Mouse (Mus musculus) monocyte, adult 5-6 weeks (primary cell): ENCODE data around the gene Pgp. TPM values are rescaled to one million over a fixed set of nuclear protein-coding genes. Genes with fewer than 3 reads are reported as not detected.

Experiments used
- ATAC-seq: fragments of 153-309, 156-312 bp; replicated peaks from 2 replicates; pipeline ENCODE4 v1.8.0; 2017; ENCODE audit warnings: mild to moderate bottlenecking; ENCODE audit not compliant: low TSS enrichment, insufficient number of reproducible peaks, severe bottlenecking, poor library complexity, low FRiP score
- total RNA-seq: library from RNA; stranded (forward); fragments of 200-1000, 200-491, 200-594 nt; gene quantifications from 3 replicates; pipeline ENCODE4 v1.2.3, GENCODE M21; 2017

Pgp gene
- total RNA-seq, 1 experiment from 2014 or later = 9.1 TPM

DNA sequence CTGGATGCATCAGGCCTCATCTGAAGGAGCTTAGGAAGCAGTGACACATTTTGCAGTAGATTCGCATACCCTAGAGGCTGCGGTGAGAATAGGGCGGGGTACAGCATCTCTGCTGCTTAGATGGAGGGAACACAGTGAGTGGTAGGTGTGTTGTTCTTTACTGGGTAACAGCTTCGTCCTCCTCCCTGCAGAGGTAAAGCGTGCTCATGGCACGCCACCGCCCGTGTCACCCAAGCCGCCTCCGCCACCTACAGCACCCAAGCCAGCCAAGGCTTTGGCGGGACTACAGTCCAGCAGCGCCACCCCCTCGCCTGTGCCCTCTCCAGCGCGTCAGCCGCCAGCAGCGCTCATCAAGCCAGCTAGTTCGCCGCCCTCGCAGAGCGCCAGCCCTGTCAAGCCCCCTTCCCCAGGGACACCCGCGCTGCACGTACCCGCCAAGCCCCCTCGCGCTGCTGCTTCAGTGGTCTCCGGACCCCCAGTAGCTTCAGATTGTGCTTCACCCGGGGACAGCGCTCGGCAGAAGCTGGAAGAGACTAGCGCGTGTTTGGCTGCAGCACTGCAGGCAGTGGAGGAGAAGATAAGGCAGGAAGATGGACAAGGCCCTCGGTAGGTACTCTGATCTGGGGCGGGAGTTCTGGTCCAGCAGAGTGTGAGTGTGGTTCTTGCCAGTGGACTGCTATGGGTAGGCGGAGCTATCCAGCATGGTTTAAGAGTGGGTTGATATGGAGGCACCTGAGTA is 36.3 kb downstream of the Pgp start:
- no peak for ATAC-seq

DNA sequence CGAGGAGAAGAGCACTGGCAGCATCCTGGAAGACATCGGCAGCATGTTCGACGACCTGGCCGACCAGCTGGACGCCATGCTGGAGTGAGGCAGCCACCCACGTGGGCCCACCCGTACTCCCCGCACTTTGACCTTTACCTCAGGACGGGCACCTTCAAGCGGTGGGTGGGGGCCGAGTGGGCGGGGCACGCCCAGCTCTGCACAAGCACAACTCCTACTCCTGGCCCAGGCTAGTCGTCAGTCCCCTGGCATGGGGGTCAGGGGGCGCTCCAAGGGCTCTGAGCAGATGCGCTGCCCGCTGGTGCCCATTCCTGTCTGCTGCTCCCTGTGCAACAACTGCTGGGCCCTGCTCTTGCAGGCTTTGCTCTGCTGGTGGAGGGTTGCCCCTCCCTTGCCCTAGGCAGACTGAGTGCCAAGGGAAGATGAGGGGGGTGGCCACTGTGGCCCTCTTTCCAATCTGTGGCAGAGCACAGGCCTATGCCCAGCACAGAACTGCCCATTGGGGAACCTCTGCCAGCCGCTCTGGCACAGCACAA is 37.0 kb downstream of the Pgp start:
- no peak for ATAC-seq

DNA sequence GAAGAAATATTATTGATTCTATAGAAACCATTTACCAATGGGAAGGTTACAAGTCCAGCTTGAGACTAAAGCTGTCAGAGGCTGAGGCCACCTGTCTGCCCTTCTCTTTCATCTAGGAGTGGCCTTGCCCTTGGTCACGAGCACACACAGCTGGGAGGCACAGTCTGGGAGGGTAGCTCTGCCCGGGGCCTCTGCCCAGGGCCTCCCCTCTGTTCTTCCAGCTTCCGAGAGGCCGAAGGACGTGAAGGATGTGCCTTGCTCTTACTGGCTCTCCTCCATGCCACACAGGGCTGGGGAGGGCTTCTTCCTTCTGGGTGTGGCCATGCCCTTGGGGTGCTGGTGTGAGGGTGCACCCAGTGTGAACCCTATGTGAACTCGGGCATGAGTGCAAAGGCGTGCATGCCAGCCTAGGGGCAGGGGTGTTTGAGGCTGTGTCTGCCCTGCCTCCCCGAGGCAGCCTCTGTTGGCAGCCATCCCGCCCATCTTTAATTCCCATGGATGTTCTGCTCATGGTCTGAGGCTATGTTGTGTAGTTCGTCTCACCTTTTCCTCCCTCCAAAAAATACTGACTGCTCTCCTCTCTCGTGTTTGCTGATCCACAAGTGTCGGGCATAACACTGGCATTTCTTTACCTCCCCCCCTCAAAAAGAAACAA is 37.7 kb downstream of the Pgp start:
- ATAC-seq = no peak

DNA sequence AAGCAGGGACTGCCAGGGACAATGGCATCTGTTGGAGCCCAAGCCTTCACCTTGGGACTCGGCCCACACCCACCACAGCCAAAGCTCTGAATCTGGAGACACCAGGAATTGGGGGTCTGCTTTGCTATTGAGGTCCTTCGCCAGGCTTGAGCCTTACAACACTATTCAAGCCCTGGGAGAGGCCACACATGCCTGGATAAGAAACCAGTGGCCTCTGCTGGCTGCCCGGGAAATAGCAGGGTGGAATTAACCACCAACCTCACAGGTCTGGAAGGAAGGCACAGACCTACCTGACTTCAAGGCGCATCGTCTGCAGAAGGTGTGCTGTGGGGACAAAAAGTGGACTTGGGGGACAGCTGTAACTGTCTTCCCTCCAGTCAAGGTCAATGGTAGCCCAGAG is 43.4 kb downstream of the Pgp start:
- no peak for ATAC-seq

DNA sequence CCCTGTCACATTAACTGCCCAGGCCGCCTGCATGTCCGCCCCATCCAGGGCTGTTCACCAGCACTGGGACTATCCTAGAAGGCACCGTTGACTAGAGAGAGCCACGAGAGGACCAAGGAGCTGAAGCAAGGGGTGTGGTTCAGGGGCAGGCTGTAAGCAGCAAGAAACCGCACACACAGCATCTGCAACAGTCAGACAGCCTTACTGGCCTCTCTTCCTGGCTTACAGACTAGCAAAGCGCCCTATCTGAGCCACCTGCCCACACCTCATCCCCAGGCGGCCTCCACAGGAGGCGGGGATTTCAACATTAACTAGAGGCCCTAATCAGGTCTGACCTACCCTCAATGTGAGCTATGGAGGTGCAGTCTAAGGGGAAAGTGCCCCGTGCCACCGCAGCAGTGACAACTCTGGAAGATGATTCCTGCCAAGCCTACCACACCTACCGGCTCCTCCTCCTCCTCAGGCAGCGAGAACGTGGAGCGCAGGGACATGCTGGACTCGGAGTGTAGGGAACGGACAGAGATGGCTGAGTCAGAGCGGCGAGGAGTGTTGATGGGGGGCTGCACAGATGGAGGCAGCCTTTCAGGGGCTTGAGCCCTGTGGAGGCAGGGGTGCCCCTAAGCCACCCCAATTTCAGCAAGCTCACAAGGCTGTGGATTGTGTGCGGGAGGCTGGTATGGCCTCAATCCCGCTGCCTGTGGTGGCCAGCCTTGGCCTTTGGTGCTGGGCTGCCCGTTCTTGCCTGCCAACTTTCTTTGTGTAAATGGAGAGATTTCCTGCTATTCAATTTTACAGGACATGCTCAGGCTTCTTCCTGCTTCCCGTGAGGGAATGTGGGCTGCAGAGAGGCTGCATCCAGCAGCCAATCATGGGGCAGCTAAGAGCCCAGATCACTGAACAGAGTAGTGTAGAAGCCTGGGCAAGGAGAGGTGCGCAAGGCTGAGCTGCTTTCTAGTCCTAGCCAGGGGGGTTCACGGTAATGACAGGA is 44.4 kb downstream of the Pgp start:
- ATAC-seq = no peak

DNA sequence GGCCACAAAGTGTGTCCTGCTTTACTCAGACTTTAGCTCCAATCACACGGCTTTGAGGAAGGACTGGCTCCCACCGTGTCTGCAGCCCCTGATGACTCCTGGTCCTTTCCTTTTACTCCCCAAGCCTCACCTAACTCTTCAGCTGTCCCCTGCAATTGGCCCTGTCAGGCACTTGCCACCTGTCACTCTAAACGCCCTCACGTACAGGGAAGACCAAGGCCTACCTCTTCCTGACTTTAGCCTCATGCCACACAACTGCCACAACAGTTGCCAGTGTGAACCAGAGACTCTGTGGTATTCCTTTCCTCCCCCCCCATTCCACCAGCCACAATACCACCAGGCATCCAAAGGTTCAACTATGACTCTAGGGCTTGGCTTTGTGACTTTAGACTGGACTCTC is 50.3 kb downstream of the Pgp start:
- ATAC-seq = no peak; the same call in 1 of the 2 replicates

Other genes starting within 250 kb of the Pgp start
- 2.9 to 6.6 TPM (median 3.1 TPM) in 3 replicates for gene Tedc2, start 249.5 kb upstream of the Pgp start, total RNA-seq
- 1.6 to 4.6 TPM (median 2.0 TPM) in 3 replicates for gene Ccnf, start 218.9 kb upstream of the Pgp start, total RNA-seq
- not detected in 3 replicates for gene Abca17, start 119.3 kb upstream of the Pgp start, total RNA-seq
- gene Abca3, start 118.4 kb upstream of the Pgp start, total RNA-seq = 29.2 to 35.4 TPM (median 29.7 TPM) in 3 replicates
- 84.3 to 102 TPM (median 99.4 TPM) in 3 replicates for gene Rnps1, start 55.8 kb upstream of the Pgp start, total RNA-seq
- 22.1 to 36.2 TPM (median 26.0 TPM) in 3 replicates for gene Eci1, start 43.8 kb upstream of the Pgp start, total RNA-seq
- gene Dnase1l2, start 27.3 kb upstream of the Pgp start, total RNA-seq = 1.6 to 2.2 TPM in 2 of 3 replicates, not detected in the other
- gene E4f1, start 79 bp upstream of the Pgp start, total RNA-seq = 26.9 to 32.5 TPM (median 29.5 TPM) in 3 replicates
- 1.3 TPM in 1 of 3 replicates, not detected in the others for gene Bricd5, start 3.5 kb downstream of the Pgp start, total RNA-seq
- gene Mlst8, start 8.7 kb downstream of the Pgp start, total RNA-seq = 8.4 to 19.3 TPM (median 11.2 TPM) in 3 replicates
- gene Caskin1, start 18.2 kb downstream of the Pgp start, total RNA-seq = not detected in 3 replicates
- 83.2 to 132 TPM (median 118 TPM) in 3 replicates for gene Traf7, start 57.5 kb downstream of the Pgp start, total RNA-seq
- 0.39 TPM in 1 of 3 replicates, not detected in the others for gene Rab26, start 63.8 kb downstream of the Pgp start, total RNA-seq
- gene Pkd1, start 79.4 kb downstream of the Pgp start, total RNA-seq = 9.1 to 15.7 TPM (median 11.9 TPM) in 3 replicates
- gene Tsc2, start 162.2 kb downstream of the Pgp start, total RNA-seq = 20.2 to 53.0 TPM (median 29.4 TPM) in 3 replicates
- 2.5 to 2.6 TPM in 2 of 3 replicates, not detected in the other for gene Nthl1, start 162.3 kb downstream of the Pgp start, total RNA-seq
- 0.48 to 0.78 TPM in 2 of 3 replicates, not detected in the other for gene Slc9a3r2, start 179.9 kb downstream of the Pgp start, total RNA-seq
- gene Npw, start 188.1 kb downstream of the Pgp start, total RNA-seq = not detected in 3 replicates
- gene Zfp598, start 199.3 kb downstream of the Pgp start, total RNA-seq = 14.6 to 21.7 TPM (median 15.7 TPM) in 3 replicates
- not detected in 3 replicates for gene Syngr3, start 219.6 kb downstream of the Pgp start, total RNA-seq
- 12.4 to 19.8 TPM (median 15.4 TPM) in 3 replicates for gene Gfer, start 225.8 kb downstream of the Pgp start, total RNA-seq
- 0.48 to 3.0 TPM (median 2.1 TPM) in 3 replicates for gene Noxo1, start 225.8 kb downstream of the Pgp start, total RNA-seq
- 9.7 to 19.8 TPM (median 18.6 TPM) in 3 replicates for gene Tbl3, start 237.3 kb downstream of the Pgp start, total RNA-seq
- gene Rnf151, start 247.7 kb downstream of the Pgp start, total RNA-seq = 2.8 TPM in 1 of 3 replicates, not detected in the others
- 428 to 669 TPM (median 533 TPM) in 3 replicates for gene Rps2, start 247.7 kb downstream of the Pgp start, total RNA-seq